Mouse (Mus musculus) ES-E14 (cell line): Measurements from ENCODE around the gene Traf3ip2.

Source experiments
- CHD2 ChIP-seq: IDR thresholded peaks from 2 replicates; pipeline ENCODE4 v1.6.1; 2014; ENCODE audit warnings: mild to moderate bottlenecking, low read depth, low read length, inconsistent platforms
- MAFK ChIP-seq: IDR thresholded peaks from 2 replicates; pipeline ENCODE4 v1.6.1; 2014; ENCODE audit warnings: mild to moderate bottlenecking, low read depth, low read length, inconsistent platforms; ENCODE audit not compliant: insufficient read depth
- ZNF384 ChIP-seq: IDR thresholded peaks from 2 replicates; pipeline ENCODE4 v1.6.1; 2012; ENCODE audit warnings: low read depth, low read length, inconsistent platforms

DNA sequence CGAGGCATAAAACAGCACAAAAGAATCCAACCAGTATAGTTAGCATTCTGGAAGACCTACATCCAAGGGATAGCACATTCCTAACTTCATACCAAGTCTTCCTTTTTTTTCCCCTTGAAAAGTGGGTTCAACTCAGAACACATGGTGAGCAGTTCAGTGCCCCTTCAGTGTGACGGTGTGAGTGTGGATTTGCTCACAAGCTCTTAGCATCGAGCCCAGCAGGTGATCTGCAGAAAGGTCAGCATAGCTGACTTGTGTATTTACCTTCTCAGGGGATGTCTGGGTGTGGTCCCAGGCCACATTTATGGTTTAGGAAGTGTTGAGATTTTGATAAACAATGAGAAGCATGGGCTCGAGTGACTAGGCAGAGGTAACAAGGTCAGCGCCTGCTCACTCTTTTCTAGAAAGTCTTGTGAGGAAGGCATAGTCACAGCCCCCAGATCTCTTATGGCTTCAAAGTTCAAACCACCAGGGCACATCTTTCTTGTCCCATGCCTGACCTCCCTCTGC lies 46.2 kb downstream of the Traf3ip2 start:
- TF ChIP-seq ZNF384, result no peak
- TF ChIP-seq MAFK, result no peak
- no peak for TF ChIP-seq CHD2
